ENCODE assay signal across 14 mouse cellular contexts in genomic region chr13:95880633-95881032, GRCm38 (mm10). TPM values are rescaled to one million over a fixed set of nuclear protein-coding genes. Genes with fewer than 3 reads are reported as not detected.
DNase-seq lines count a peak whose midpoint lies in the region; ATAC-seq and TF ChIP-seq lines count a peak whose summit lies in the region.
"Had no signal": no experiment of that assay in that cellular context is flagged by ENCODE, and none has a peak within 500 bp of the region (broad histone marks: within the 10 kb centered on the region; RNA-seq: fewer than 3 reads in every experiment).

No protein-coding gene starts in this region.

- peaks cover 4% of the 10 kb centered on the region; the same call in 1 of the 2 replicates for H3K4me1 ChIP-seq in forebrain, embryonic 15.5 days
- H3K4me1 ChIP-seq in kidney, adult 2 months (ENCODE audit: control insufficient read depth, insufficient read depth, low read length) = peaks cover 3% of the 10 kb centered on the region
- no peaks in the 10 kb centered on the region for H3K4me1 ChIP-seq in lung, postnatal 0 days (ENCODE audit: insufficient read depth, low read depth, low read length)

- H3K36me3 ChIP-seq in forebrain, embryonic 15.5 days = no peaks in the 10 kb centered on the region
- no peaks in the 10 kb centered on the region for H3K36me3 ChIP-seq in kidney, adult 2 months (ENCODE audit: control insufficient read depth, insufficient read depth, low read length)
- H3K36me3 ChIP-seq in lung, postnatal 0 days (ENCODE audit: insufficient read depth, low read length) = no peaks in the 10 kb centered on the region
- H3K36me3 ChIP-seq: embryonic facial prominence, embryonic 15.5 days; heart, embryonic 13.5 days had no signal

- no peak overlapping the region for H3K4me3 ChIP-seq in forebrain, embryonic 15.5 days
- H3K4me3 ChIP-seq in kidney, adult 2 months (ENCODE audit: insufficient read depth, low read depth, low read length) = no peak overlapping the region
- H3K4me3 ChIP-seq in lung, postnatal 0 days (ENCODE audit: low read depth, low read length) = no peak overlapping the region
- H3K4me3 ChIP-seq: embryonic facial prominence, embryonic 15.5 days; heart, embryonic 13.5 days; megakaryocyte, embryonic 14.5 days had no signal

- TF ChIP-seq CTCF in kidney, adult 2 months (conservative IDR thresholded peaks at IDR 0.05; ENCODE audit: insufficient read depth, insufficient read length, low read depth, low read length) = no peak
- no peak for TF ChIP-seq CTCF in lung, postnatal 0 days (IDR thresholded peaks at IDR 0.05)

- H3K27me3 ChIP-seq in forebrain, embryonic 15.5 days = no peaks in the 10 kb centered on the region
- H3K27me3 ChIP-seq in kidney, adult 2 months (replicated peaks; ENCODE audit: control insufficient read depth, insufficient read depth, low read length) = no peaks in the 10 kb centered on the region
- no peaks in the 10 kb centered on the region for H3K27me3 ChIP-seq in lung, postnatal 0 days (replicated peaks; ENCODE audit: insufficient read depth, low read length)
- H3K27me3 ChIP-seq: embryonic facial prominence, embryonic 15.5 days; heart, embryonic 13.5 days had no signal

- ATAC-seq in forebrain, embryonic 15.5 days (replicated peaks) = peak; percentile 72; the same call in 1 of the 2 replicates
- ATAC-seq in lung, postnatal 0 days = peak; percentile 61
- ATAC-seq: intestine, postnatal 0 days had no signal

- TF ChIP-seq EP300 in lung, postnatal 0 days (IDR thresholded peaks at IDR 0.05) = no peak

- no peak overlapping the region for H3K27ac ChIP-seq in forebrain, embryonic 15.5 days (replicated peaks)
- H3K27ac ChIP-seq in kidney, adult 2 months (ENCODE audit: insufficient read depth, low read depth, low read length) = peak overlapping the region; percentile 31
- H3K27ac ChIP-seq in lung, postnatal 0 days (ENCODE audit: low read length) = no peak overlapping the region
- H3K27ac ChIP-seq: embryonic facial prominence, embryonic 15.5 days; heart, embryonic 13.5 days had no signal

- no peak for TF ChIP-seq POLR2A in kidney, adult 2 months (IDR thresholded peaks at IDR 0.05; ENCODE audit: low read depth, low read length)

- peak; percentile 17 to 50 for DNase-seq in lung, adult 18-20 months
- no peak for DNase-seq in lung, postnatal 4 days
- peak; percentile 62 for DNase-seq in kidney, adult 2 months
- DNase-seq in lung, postnatal 0 days (ENCODE audit: low spot score) = peak; percentile 62
- no peak for DNase-seq in heart, postnatal 4 days
- DNase-seq in urinary bladder, adult 18-20 months (ENCODE audit: low spot score in 2 of 2) = no peak
- no peak for DNase-seq in thymus, postnatal 14 days
- DNase-seq: cerebellum, adult 2 months; gastrocnemius, postnatal 10 days had no signal

- 21% methylated on average over 6 of the region's 6 CpGs for WGBS in forebrain, embryonic 15.5 days
- WGBS in kidney, adult 2 months = 39% methylated on average over 6 of the region's 6 CpGs
- 40% methylated on average over 6 of the region's 6 CpGs for WGBS in lung, postnatal 0 days

- H3K4me2 ChIP-seq in forebrain, embryonic 15.5 days (replicated peaks) = no peak overlapping the region
- no peak overlapping the region for H3K4me2 ChIP-seq in lung, postnatal 0 days (replicated peaks; ENCODE audit: low read depth, low read length)
- H3K4me2 ChIP-seq: embryonic facial prominence, embryonic 15.5 days; heart, embryonic 13.5 days had no signal

- no peaks in the 10 kb centered on the region for H3K9me3 ChIP-seq in forebrain, embryonic 15.5 days
- no peaks in the 10 kb centered on the region for H3K9me3 ChIP-seq in lung, postnatal 0 days (ENCODE audit: low read length)
- H3K9me3 ChIP-seq: embryonic facial prominence, embryonic 15.5 days; heart, embryonic 13.5 days; megakaryocyte, embryonic 14.5 days had no signal

- no peak overlapping the region for H3K9ac ChIP-seq in forebrain, embryonic 15.5 days (replicated peaks)
- H3K9ac ChIP-seq in lung, postnatal 0 days (replicated peaks; ENCODE audit: low read depth) = no peak overlapping the region
- H3K9ac ChIP-seq: embryonic facial prominence, embryonic 15.5 days; heart, embryonic 13.5 days had no signal

RNA-seq across cellular contexts. Expression of gene Iqgap2, which starts 11.1 kb away (rescaled TPM):
- polyA plus RNA-seq in forebrain, embryonic 15.5 days (2015; fragmentation: Nextera tagmentation; extraction: Ambion mirVana) = 5.2 and 5.3 TPM in 2 replicates
- polyA plus RNA-seq in kidney, adult 2 months (2012; rRNA removed) = 10.5 and 12.5 TPM in 2 replicates
- 2.7 and 3.4 TPM in 2 replicates for polyA plus RNA-seq in lung, postnatal 0 days (2015; fragmentation: Nextera tagmentation; extraction: Ambion mirVana)
- total RNA-seq in heart, postnatal 4 days (2021) = 1 to 10 TPM; 2.8 to 3.0 TPM

Comparison
In these comparisons a context has a peak if more than half of its experiments do, and no peak if none do; other contexts are left out.
1. DNase-seq: peak in lung, adult 18-20 months (2 of 2), kidney, adult 2 months (single experiment) and lung, postnatal 0 days (single experiment); none in lung, postnatal 4 days (0 of 2), heart, postnatal 4 days (single experiment), urinary bladder, adult 18-20 months (0 of 2) and thymus, postnatal 14 days (single experiment).